Mouse (Mus musculus) lung, postnatal 36 days (tissue): ENCODE data around the gene Haus3.

ENCODE experiments used
- DNase-seq: peaks from one replicate; pipeline ENCODE4 v3.0.0; 2022; ENCODE audit warnings: mixed read lengths

The Haus3 gene

GRCm38 (mm10) chr5:34168950-34169891, at the start of gene Haus3, which contains the start of gene Poln:
Haus3 (minus strand) TSS chr5:34169527.
Poln (minus strand) TSS chr5:34169448.
- peak; percentile 98 for DNase-seq

GRCm38 (mm10) chr5:34218672-34219071, 49.3 kb upstream of the Haus3 start:
- DNase-seq, result peak; percentile 58

GRCm38 (mm10) chr5:34217756-34218155, 48.4 kb upstream of the Haus3 start:
- DNase-seq, result no peak

- DNase-seq, result no peak
Observed at GRCm38 (mm10) chr5:34216025-34216424, 46.7 kb upstream of the Haus3 start.

- no peak for DNase-seq
Observed at GRCm38 (mm10) chr5:34213659-34214058, 44.3 kb upstream of the Haus3 start.

GRCm38 (mm10) chr5:34210279-34210678, 41.0 kb upstream of the Haus3 start:
- DNase-seq, result peak; percentile 87

GRCm38 (mm10) chr5:34207503-34207902, 38.2 kb upstream of the Haus3 start:
- DNase-seq, result no peak

GRCm38 (mm10) chr5:34205788-34206187, 36.5 kb upstream of the Haus3 start:
- no peak for DNase-seq

- DNase-seq, result no peak
Observed at GRCm38 (mm10) chr5:34204911-34205310, 35.6 kb upstream of the Haus3 start.

- no peak for DNase-seq
Observed at GRCm38 (mm10) chr5:34202006-34202405, 32.7 kb upstream of the Haus3 start.

- DNase-seq, result peak; percentile 68
Observed at GRCm38 (mm10) chr5:34201396-34201795, 32.1 kb upstream of the Haus3 start.

GRCm38 (mm10) chr5:34198615-34199014, 29.3 kb upstream of the Haus3 start:
- DNase-seq, result no peak

- no peak for DNase-seq
Observed at GRCm38 (mm10) chr5:34197243-34197642, 27.9 kb upstream of the Haus3 start.

GRCm38 (mm10) chr5:34196423-34196822, 27.1 kb upstream of the Haus3 start:
- DNase-seq, result no peak

GRCm38 (mm10) chr5:34195786-34196185, 26.5 kb upstream of the Haus3 start:
- DNase-seq, result no peak

GRCm38 (mm10) chr5:34194975-34195662, 25.8 kb upstream of the Haus3 start:
- no peak for DNase-seq

GRCm38 (mm10) chr5:34194426-34194825, 25.1 kb upstream of the Haus3 start:
- no peak for DNase-seq

- DNase-seq, result peak; percentile 75
Observed at GRCm38 (mm10) chr5:34191843-34192242, 22.5 kb upstream of the Haus3 start.

- DNase-seq, result peak; percentile 90
Observed at GRCm38 (mm10) chr5:34191021-34191420, 21.7 kb upstream of the Haus3 start.

- no peak for DNase-seq
Observed at GRCm38 (mm10) chr5:34189521-34189920, 20.2 kb upstream of the Haus3 start.

- DNase-seq, result no peak
Observed at GRCm38 (mm10) chr5:34188856-34189255, 19.5 kb upstream of the Haus3 start.

GRCm38 (mm10) chr5:34187601-34188316, 18.4 kb upstream of the Haus3 start, which contains the start of gene Mxd4:
Mxd4 (minus strand) TSS chr5:34187720.
- peak; percentile 100 for DNase-seq

- DNase-seq, result peak; percentile 79
Observed at GRCm38 (mm10) chr5:34186961-34187391, 17.6 kb upstream of the Haus3 start.
